Mouse (Mus musculus): ENCODE measurements around the gene Psma6. TPM values are rescaled to one million over a fixed set of nuclear protein-coding genes. Genes with fewer than 3 reads are reported as not detected.

The Psma6 gene
- polyA plus RNA-seq, 1 experiment from 2014 or later, result 212 TPM

- POLR2A ChIA-PET, result no interaction called here
- ATAC-seq (no peak), DNase-seq (ENCODE audit: low read depth, low spot score) (no peak)
- H3K27me3 ChIP-seq, result no peaks in the 10 kb centered on the region
- CTCF ChIA-PET, result no interaction called here
- in situ Hi-C loops (cut with MboI; ENCODE audit: low pct_unique_long_range_greater_than_20kb), result no loop called here
- TF ChIP-seq CTCF (IDR thresholded peaks at IDR 0.05), result no peak
Measured at GRCm38 (mm10) chr12:55448457-55448856, 64.4 kb downstream of the Psma6 start.

- no peak for ATAC-seq
- TF ChIP-seq CTCF (IDR thresholded peaks at IDR 0.05), result no peak
- no peak for DNase-seq (ENCODE audit: low read depth, low spot score)
- no peaks in the 10 kb centered on the region for H3K27me3 ChIP-seq
- POLR2A ChIA-PET, result no interaction called here
- CTCF ChIA-PET, result no interaction called here
- in situ Hi-C loops (cut with MboI; ENCODE audit: low pct_unique_long_range_greater_than_20kb), result no loop called here
Measured at GRCm38 (mm10) chr12:55449048-55449447, 65.0 kb downstream of the Psma6 start.

- in situ Hi-C loops (cut with MboI; ENCODE audit: low pct_unique_long_range_greater_than_20kb), result no loop called here
- POLR2A ChIA-PET, result no interaction called here
- DNase-seq (ENCODE audit: low read depth, low spot score) (no peak), ATAC-seq (no peak)
- no peaks in the 10 kb centered on the region for H3K27me3 ChIP-seq
- CTCF ChIA-PET, result no interaction called here
- TF ChIP-seq CTCF (IDR thresholded peaks at IDR 0.05), result no peak
Measured at GRCm38 (mm10) chr12:55450421-55450820, 66.4 kb downstream of the Psma6 start.

- TF ChIP-seq CTCF (IDR thresholded peaks at IDR 0.05), result no peak
- POLR2A ChIA-PET, result no interaction called here
- in situ Hi-C loops (cut with MboI; ENCODE audit: low pct_unique_long_range_greater_than_20kb), result no loop called here
- CTCF ChIA-PET, result interaction anchor here (0.9 to 1.2 kb wide), 2 partner anchors 11 to 13 kb away, joined by 3 read pairs; no protein-coding TSS in a partner anchor
- DNase-seq (ENCODE audit: low read depth, low spot score), result no peak
- no peak for ATAC-seq
- H3K27me3 ChIP-seq, result no peaks in the 10 kb centered on the region
Measured at GRCm38 (mm10) chr12:55452839-55453238, 68.8 kb downstream of the Psma6 start.

- ChIA-PET POLR2A (no interaction called here), CTCF (no interaction called here)
- no peak for ATAC-seq
- TF ChIP-seq CTCF (IDR thresholded peaks at IDR 0.05), result no peak
- H3K27me3 ChIP-seq, result no peaks in the 10 kb centered on the region
- DNase-seq (ENCODE audit: low read depth, low spot score), result no peak
- in situ Hi-C loops (cut with MboI; ENCODE audit: low pct_unique_long_range_greater_than_20kb), result no loop called here
Measured at GRCm38 (mm10) chr12:55453924-55454323, 69.9 kb downstream of the Psma6 start.

GRCm38 (mm10) chr12:55455206-55455605, 71.2 kb downstream of the Psma6 start:
- ChIA-PET CTCF (no interaction called here), POLR2A (interaction anchor here (1.5 kb wide), 1 partner anchor 9 kb away, joined by 4 read pairs; no protein-coding TSS in a partner anchor)
- H3K27me3 ChIP-seq, result no peaks in the 10 kb centered on the region
- in situ Hi-C loops (cut with MboI; ENCODE audit: low pct_unique_long_range_greater_than_20kb), result no loop called here
- ATAC-seq (no peak), DNase-seq (ENCODE audit: low read depth, low spot score) (no peak)
- no peak for TF ChIP-seq CTCF (IDR thresholded peaks at IDR 0.05)

- DNase-seq (ENCODE audit: low read depth, low spot score), result no peak
- in situ Hi-C loops (cut with MboI; ENCODE audit: low pct_unique_long_range_greater_than_20kb), result no loop called here
- POLR2A ChIA-PET, result interaction anchor here (0.7 kb wide), 1 partner anchor 702 kb away, joined by 3 read pairs; no protein-coding TSS in a partner anchor
- no peak for TF ChIP-seq CTCF (IDR thresholded peaks at IDR 0.05)
- CTCF ChIA-PET, result no interaction called here
- no peak for ATAC-seq
- H3K27me3 ChIP-seq, result no peaks in the 10 kb centered on the region
Measured at GRCm38 (mm10) chr12:55456136-55456535, 72.1 kb downstream of the Psma6 start.

- TF ChIP-seq CTCF (IDR thresholded peaks at IDR 0.05), result no peak
- CTCF ChIA-PET, result no interaction called here
- POLR2A ChIA-PET, result interaction anchor here (0.7 kb wide), 1 partner anchor 703 kb away, joined by 3 read pairs; no protein-coding TSS in a partner anchor
- in situ Hi-C loops (cut with MboI; ENCODE audit: low pct_unique_long_range_greater_than_20kb), result no loop called here
- DNase-seq (ENCODE audit: low read depth, low spot score) (no peak), ATAC-seq (no peak)
- H3K27me3 ChIP-seq, result no peaks in the 10 kb centered on the region
Measured at GRCm38 (mm10) chr12:55456893-55457292, 72.9 kb downstream of the Psma6 start.

- in situ Hi-C loops (cut with MboI; ENCODE audit: low pct_unique_long_range_greater_than_20kb), result no loop called here
- no peak for ATAC-seq
- ChIA-PET POLR2A (no interaction called here), CTCF (no interaction called here)
- TF ChIP-seq CTCF (IDR thresholded peaks at IDR 0.05), result no peak
- no peaks in the 10 kb centered on the region for H3K27me3 ChIP-seq
- no peak for DNase-seq (ENCODE audit: low read depth, low spot score)
Measured at GRCm38 (mm10) chr12:55459739-55460138, 75.7 kb downstream of the Psma6 start.

- in situ Hi-C loops (cut with MboI; ENCODE audit: low pct_unique_long_range_greater_than_20kb), result no loop called here
- no peaks in the 10 kb centered on the region for H3K27me3 ChIP-seq
- POLR2A ChIA-PET, result no interaction called here
- TF ChIP-seq CTCF (IDR thresholded peaks at IDR 0.05), result no peak
- DNase-seq (ENCODE audit: low read depth, low spot score), result no peak
- CTCF ChIA-PET, result interaction anchor here (0.6 to 1.6 kb wide), 2 partner anchors 13 to 16 kb away, joined by 3 to 7 read pairs; no protein-coding TSS in a partner anchor
- ATAC-seq, result no peak
Measured at GRCm38 (mm10) chr12:55460900-55461299, 76.9 kb downstream of the Psma6 start.

GRCm38 (mm10) chr12:55461767-55462166, 77.7 kb downstream of the Psma6 start:
- in situ Hi-C loops (cut with MboI; ENCODE audit: low pct_unique_long_range_greater_than_20kb), result no loop called here
- ATAC-seq, result no peak
- no peak for TF ChIP-seq CTCF (IDR thresholded peaks at IDR 0.05)
- ChIA-PET CTCF (interaction anchor here (1.6 kb wide), 1 partner anchor 17 kb away, joined by 7 read pairs; no protein-coding TSS in a partner anchor), POLR2A (no interaction called here)
- no peaks in the 10 kb centered on the region for H3K27me3 ChIP-seq
- DNase-seq (ENCODE audit: low read depth, low spot score), result no peak

GRCm38 (mm10) chr12:55462456-55462855, 78.4 kb downstream of the Psma6 start:
- in situ Hi-C loops (cut with MboI; ENCODE audit: low pct_unique_long_range_greater_than_20kb), result no loop called here
- TF ChIP-seq CTCF (IDR thresholded peaks at IDR 0.05), result no peak
- DNase-seq (ENCODE audit: low read depth, low spot score), result no peak
- ChIA-PET CTCF (no interaction called here), POLR2A (no interaction called here)
- no peak for ATAC-seq
- no peaks in the 10 kb centered on the region for H3K27me3 ChIP-seq
